Mouse (Mus musculus) thymus, postnatal 4 days (tissue): ENCODE data around the gene Tes.

Source experiments
- DNase-seq: peaks from one replicate; pipeline ENCODE4 v3.0.0; 2021

The Tes gene

GRCm38 (mm10) chr6:17079304-17079703, 14.4 kb downstream of the Tes start:
- no peak for DNase-seq

GRCm38 (mm10) chr6:17079826-17080225, 14.9 kb downstream of the Tes start:
- no peak for DNase-seq

GRCm38 (mm10) chr6:17082238-17082637, 17.3 kb downstream of the Tes start:
- no peak for DNase-seq

GRCm38 (mm10) chr6:17082800-17083199, 17.9 kb downstream of the Tes start:
- DNase-seq, result no peak

GRCm38 (mm10) chr6:17087485-17087884, 22.5 kb downstream of the Tes start:
- DNase-seq, result peak; percentile 91

- DNase-seq, result no peak
Measured at GRCm38 (mm10) chr6:17097301-17097700, 32.4 kb downstream of the Tes start.

GRCm38 (mm10) chr6:17098559-17098958, 33.6 kb downstream of the Tes start:
- no peak for DNase-seq

- no peak for DNase-seq
Measured at GRCm38 (mm10) chr6:17099477-17100130, 34.7 kb downstream of the Tes start.

GRCm38 (mm10) chr6:17105714-17106113, 40.8 kb downstream of the Tes start:
- DNase-seq, result peak; percentile 24

GRCm38 (mm10) chr6:17106493-17106892, 41.5 kb downstream of the Tes start:
- DNase-seq, result no peak

GRCm38 (mm10) chr6:17109204-17109603, 44.3 kb downstream of the Tes start:
- no peak for DNase-seq

- no peak for DNase-seq
Measured at GRCm38 (mm10) chr6:17110564-17111100, 45.7 kb downstream of the Tes start.

- DNase-seq, result no peak
Measured at GRCm38 (mm10) chr6:17112081-17112480, 47.1 kb downstream of the Tes start.

- no peak for DNase-seq
Measured at GRCm38 (mm10) chr6:17112990-17113389, 48.0 kb downstream of the Tes start.

GRCm38 (mm10) chr6:17114588-17114987, 49.6 kb downstream of the Tes start:
- DNase-seq, result no peak

GRCm38 (mm10) chr6:17115046-17115790, 50.3 kb downstream of the Tes start:
- DNase-seq, result no peak

GRCm38 (mm10) chr6:17119521-17120232, 54.7 kb downstream of the Tes start:
- DNase-seq, result no peak

GRCm38 (mm10) chr6:17140021-17140420, 75.1 kb downstream of the Tes start:
- DNase-seq, result no peak

- DNase-seq, result no peak
Measured at GRCm38 (mm10) chr6:17142577-17143359, 77.8 kb downstream of the Tes start.

- no peak for DNase-seq
Measured at GRCm38 (mm10) chr6:17151071-17151715, 86.2 kb downstream of the Tes start.

GRCm38 (mm10) chr6:17152551-17152950, 87.6 kb downstream of the Tes start:
- DNase-seq, result no peak
